Mouse (Mus musculus): ENCODE results near the gene Rad50. TPM values are rescaled to one million over a fixed set of nuclear protein-coding genes. Genes with fewer than 3 reads are reported as not detected.

The Rad50 gene
- polyA plus RNA-seq, 1 experiment from 2014 or later, result 24.9 TPM

DNA sequence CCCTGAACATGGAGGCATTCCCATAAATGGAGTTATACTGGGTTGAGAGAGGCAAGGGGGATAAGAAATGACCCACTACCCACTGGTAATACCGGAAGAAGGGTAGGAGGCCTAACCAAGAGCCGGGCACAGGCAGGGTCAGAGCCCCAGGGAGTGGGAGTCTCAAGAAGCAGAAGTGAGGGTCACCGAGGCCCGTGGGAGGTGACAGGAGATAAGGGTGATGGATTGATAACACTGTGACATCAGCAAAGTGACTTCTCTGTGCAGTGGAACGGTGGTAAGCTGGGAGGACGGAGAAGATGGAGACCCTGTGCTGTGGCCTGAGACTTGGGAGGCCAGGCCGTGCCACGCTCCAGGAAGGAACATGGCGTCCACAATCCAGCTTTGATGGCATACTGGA, 83.5 kb downstream of the Rad50 start:
- no peak for ATAC-seq (ENCODE audit: low FRiP score, low TSS enrichment)
- H3K27ac ChIP-seq (ENCODE audit: low read length), result no peak overlapping the region
- 72% methylated on average over 9 of the region's 9 CpGs for WGBS
- no peak overlapping the region for H3K4me3 ChIP-seq (ENCODE audit: low read length)
- H3K4me1 ChIP-seq (ENCODE audit: insufficient read depth, low read length), result no peaks in the 10 kb centered on the region
- H3K4me2 ChIP-seq (replicated peaks; ENCODE audit: low read depth, low read length), result no peak overlapping the region
- H3K9ac ChIP-seq (replicated peaks; ENCODE audit: low read length), result no peak overlapping the region
- H3K9me3 ChIP-seq (ENCODE audit: low read length), result no peaks in the 10 kb centered on the region
- no peaks in the 10 kb centered on the region for H3K36me3 ChIP-seq (ENCODE audit: insufficient read depth, low read length)
- no peaks in the 10 kb centered on the region for H3K27me3 ChIP-seq (ENCODE audit: insufficient read depth, low read length)

DNA sequence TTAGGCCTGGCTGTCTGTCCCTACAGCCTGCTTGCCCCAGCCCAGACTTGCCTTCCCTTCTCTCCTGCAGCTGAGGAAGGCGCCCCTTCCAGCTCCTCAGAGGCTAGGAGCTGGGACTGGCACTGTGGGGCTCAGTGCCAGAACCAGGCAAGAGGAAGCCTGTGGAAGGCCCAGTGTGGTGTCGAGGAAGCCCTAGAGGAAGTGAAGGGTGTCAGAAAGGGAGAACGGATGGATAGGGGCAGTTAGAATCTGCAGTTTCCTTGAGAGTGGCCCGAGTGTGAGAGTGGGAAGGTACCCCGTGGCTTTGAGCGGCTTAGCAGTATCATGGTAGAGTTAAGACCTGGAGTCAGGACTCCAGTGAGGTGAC, 84.7 kb downstream of the Rad50 start:
- no peak overlapping the region for H3K9ac ChIP-seq (replicated peaks; ENCODE audit: low read length)
- no peaks in the 10 kb centered on the region for H3K9me3 ChIP-seq (ENCODE audit: low read length)
- no peak overlapping the region for H3K27ac ChIP-seq (ENCODE audit: low read length)
- no peaks in the 10 kb centered on the region for H3K4me1 ChIP-seq (ENCODE audit: insufficient read depth, low read length)
- WGBS, result 71% methylated on average over 6 of the region's 6 CpGs
- no peak; the same call in 1 of the 2 replicates for ATAC-seq (ENCODE audit: low FRiP score, low TSS enrichment)
- no peaks in the 10 kb centered on the region for H3K27me3 ChIP-seq (ENCODE audit: insufficient read depth, low read length)
- no peak overlapping the region for H3K4me3 ChIP-seq (ENCODE audit: low read length)
- no peak overlapping the region for H3K4me2 ChIP-seq (replicated peaks; ENCODE audit: low read depth, low read length)
- no peaks in the 10 kb centered on the region for H3K36me3 ChIP-seq (ENCODE audit: insufficient read depth, low read length)

DNA sequence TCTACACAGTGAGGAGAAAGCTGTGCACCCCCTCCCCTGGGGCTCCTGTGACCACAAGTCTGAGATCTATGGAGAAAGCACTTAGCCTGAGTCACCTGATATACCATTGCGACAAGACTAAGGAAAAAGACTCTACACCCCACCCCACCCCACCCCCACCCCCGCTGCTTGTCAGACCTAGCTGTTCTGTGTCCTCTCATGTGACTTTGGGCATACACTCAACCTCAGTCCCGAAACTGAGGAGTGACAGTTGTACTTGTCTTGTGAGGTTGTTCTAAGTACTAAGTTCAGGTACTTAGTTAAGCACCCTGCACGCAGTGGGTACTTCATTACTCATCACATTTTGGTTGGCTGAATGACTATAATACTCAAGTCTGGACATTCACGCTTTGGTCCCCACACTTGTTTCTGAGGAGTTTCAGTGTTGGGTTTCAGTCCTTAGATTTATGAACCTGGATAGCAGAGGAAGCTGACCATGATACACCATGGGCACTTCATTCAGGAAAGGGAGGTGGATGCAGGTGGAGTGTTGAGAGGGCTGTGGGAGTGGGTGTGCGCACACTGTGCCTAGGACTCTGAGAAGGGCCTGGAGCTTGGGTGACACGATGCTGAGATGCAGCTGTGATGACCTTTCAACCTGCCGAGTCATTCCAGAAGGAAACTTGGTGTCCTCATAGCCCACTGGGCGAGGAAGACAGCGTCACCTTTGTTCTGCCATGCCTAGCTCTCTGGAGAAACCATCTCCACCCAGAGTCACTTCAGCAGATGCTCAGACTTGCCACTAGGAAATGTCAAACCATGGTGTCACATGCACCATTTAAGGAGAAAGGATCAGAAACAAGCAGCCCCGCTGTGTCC, 85.3 kb downstream of the Rad50 start:
- Histone ChIP-seq H3K4me1 (ENCODE audit: insufficient read depth, low read length) (no peaks in the 10 kb centered on the region), H3K9me3 (ENCODE audit: low read length) (no peaks in the 10 kb centered on the region), H3K9ac (replicated peaks; ENCODE audit: low read length) (no peak overlapping the region), H3K36me3 (ENCODE audit: insufficient read depth, low read length) (no peaks in the 10 kb centered on the region), H3K27ac (ENCODE audit: low read length) (no peak overlapping the region), H3K4me2 (replicated peaks; ENCODE audit: low read depth, low read length) (no peak overlapping the region), H3K4me3 (ENCODE audit: low read length) (no peak overlapping the region), H3K27me3 (ENCODE audit: insufficient read depth, low read length) (no peaks in the 10 kb centered on the region)
- WGBS, result 73% methylated on average over 11 of the region's 11 CpGs
- ATAC-seq (ENCODE audit: low FRiP score, low TSS enrichment), result no peak

DNA sequence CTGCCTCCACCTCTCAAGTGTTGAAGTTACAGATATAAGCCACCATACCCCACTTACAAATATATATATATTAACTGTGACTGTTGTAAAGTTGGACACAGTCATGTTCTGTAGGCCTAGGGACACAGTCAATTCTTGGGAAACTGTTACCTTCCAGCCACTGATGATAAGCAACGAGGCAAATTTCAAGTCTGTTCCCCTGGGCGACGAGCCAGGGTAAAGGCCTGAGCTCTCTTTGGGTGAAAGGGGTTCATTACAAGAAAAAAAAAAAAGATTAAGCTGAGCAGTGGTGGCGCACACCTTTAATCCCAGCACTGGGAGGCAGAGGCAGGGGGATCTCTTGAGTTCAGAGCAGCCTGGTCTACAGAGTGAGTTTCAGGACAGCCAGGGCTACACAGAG, 87.0 kb downstream of the Rad50 start:
- no peaks in the 10 kb centered on the region for H3K36me3 ChIP-seq (ENCODE audit: insufficient read depth, low read length)
- H3K27ac ChIP-seq (ENCODE audit: low read length), result no peak overlapping the region
- no peaks in the 10 kb centered on the region for H3K9me3 ChIP-seq (ENCODE audit: low read length)
- H3K27me3 ChIP-seq (ENCODE audit: insufficient read depth, low read length), result no peaks in the 10 kb centered on the region
- no peak overlapping the region for H3K9ac ChIP-seq (replicated peaks; ENCODE audit: low read length)
- H3K4me1 ChIP-seq (ENCODE audit: insufficient read depth, low read length), result no peaks in the 10 kb centered on the region
- 83% methylated on average over 4 of the region's 4 CpGs for WGBS
- no peak for ATAC-seq (ENCODE audit: low FRiP score, low TSS enrichment)
- no peak overlapping the region for H3K4me2 ChIP-seq (replicated peaks; ENCODE audit: low read depth, low read length)
- no peak overlapping the region for H3K4me3 ChIP-seq (ENCODE audit: low read length)

DNA sequence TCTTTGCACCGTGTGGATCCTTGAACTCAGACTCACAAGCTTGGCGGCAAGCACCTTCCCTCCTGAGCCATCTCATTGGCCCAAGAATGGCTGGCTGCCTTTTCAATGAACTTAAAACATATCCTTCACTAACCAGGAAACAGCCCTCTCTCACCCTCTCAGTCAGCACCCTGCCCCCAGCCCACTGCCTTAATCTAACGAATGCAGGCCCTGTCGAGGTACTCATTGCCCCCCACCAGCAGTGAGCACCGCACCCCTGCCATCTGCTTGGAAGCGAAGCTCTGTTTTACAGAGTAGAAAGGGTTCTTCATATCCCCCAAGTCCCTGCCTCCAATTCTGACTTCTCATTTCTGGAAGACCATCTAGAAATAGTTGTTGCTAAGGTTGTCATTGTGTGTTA, 87.7 kb downstream of the Rad50 start:
- no peak overlapping the region for H3K9ac ChIP-seq (replicated peaks; ENCODE audit: low read length)
- H3K4me3 ChIP-seq (ENCODE audit: low read length), result no peak overlapping the region
- 73% methylated on average over 6 of the region's 6 CpGs for WGBS
- H3K4me2 ChIP-seq (replicated peaks; ENCODE audit: low read depth, low read length), result no peak overlapping the region
- H3K27me3 ChIP-seq (ENCODE audit: insufficient read depth, low read length), result no peaks in the 10 kb centered on the region
- H3K4me1 ChIP-seq (ENCODE audit: insufficient read depth, low read length), result no peaks in the 10 kb centered on the region
- no peak overlapping the region for H3K27ac ChIP-seq (ENCODE audit: low read length)
- no peaks in the 10 kb centered on the region for H3K36me3 ChIP-seq (ENCODE audit: insufficient read depth, low read length)
- no peak for ATAC-seq (ENCODE audit: low FRiP score, low TSS enrichment)
- no peaks in the 10 kb centered on the region for H3K9me3 ChIP-seq (ENCODE audit: low read length)

DNA sequence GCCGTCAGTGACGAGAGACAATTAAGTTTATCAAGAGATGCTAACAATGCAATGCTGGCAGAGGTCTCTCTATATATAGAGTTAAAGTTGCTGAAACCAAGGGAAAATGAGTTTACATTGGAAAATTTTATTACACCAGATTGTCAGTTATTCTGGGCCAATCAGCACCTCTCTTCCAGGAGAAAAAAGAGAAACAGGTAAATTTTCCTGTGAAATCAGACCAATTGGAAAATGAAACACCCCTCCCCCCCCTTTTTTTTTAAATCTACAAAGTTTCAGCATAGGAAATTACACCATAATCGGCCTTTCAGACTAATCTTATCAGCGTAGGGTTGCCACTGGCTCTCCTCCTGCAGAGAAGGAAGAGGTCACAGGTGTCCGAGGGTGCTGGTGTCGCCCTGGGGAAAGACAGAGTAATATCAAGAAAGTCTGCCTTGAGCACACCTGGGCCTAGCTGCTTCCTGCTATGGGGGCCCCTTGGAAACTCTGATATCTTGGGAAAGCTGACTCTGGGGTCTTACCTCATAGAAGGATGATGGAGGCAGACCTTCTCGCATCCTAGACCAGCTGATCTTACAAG, 88.4 kb downstream of the Rad50 start, which contains the start of gene Il4:
Gene Il4 (minus strand): TSS at position 51 of the 580 bp plus-strand sequence.
- H3K36me3 ChIP-seq (ENCODE audit: insufficient read depth, low read length), result no peaks in the 10 kb centered on the region
- H3K4me2 ChIP-seq (replicated peaks; ENCODE audit: low read depth, low read length), result no peak within 1 kb of the TSS
- WGBS, result 85% methylated on average over 7 of the region's 7 CpGs
- no peak for ATAC-seq (ENCODE audit: low FRiP score, low TSS enrichment)
- H3K27me3 ChIP-seq (ENCODE audit: insufficient read depth, low read length), result no peaks in the 10 kb centered on the region
- no peak within 1 kb of the TSS for H3K27ac ChIP-seq (ENCODE audit: low read length)
- no peak within 1 kb of the TSS for H3K9ac ChIP-seq (replicated peaks; ENCODE audit: low read length)
- no peaks in the 10 kb centered on the region for H3K9me3 ChIP-seq (ENCODE audit: low read length)
- H3K4me3 ChIP-seq (ENCODE audit: low read length), result no peak within 1 kb of the TSS
- no peaks in the 10 kb centered on the region for H3K4me1 ChIP-seq (ENCODE audit: insufficient read depth, low read length)

DNA sequence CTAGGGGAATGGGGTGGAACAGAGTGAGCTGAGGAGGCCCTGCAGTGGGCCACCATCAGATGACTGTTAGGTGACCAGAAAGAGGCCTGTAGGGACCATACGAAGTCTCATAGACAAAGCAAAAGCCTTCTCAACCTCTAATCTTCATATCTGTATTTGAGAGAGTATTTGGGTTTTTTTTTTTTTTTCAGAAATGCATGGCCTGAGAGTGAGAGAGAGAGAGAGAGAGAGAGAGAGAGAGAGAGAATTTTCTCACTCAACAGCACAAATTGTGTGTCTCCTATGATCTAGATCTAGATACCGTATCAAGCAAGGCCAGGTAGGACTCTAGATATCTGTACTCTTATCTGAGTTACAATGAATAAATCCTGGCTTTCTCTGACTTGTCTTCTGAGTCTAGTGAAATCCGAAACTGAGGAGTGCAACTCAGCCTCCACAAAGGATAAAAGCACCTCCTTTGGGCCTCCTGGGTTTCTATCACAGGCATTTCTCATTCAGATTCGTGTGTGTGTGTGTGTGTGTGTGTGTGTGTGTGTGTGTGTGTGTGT, 89.5 kb downstream of the Rad50 start:
- H3K9me3 ChIP-seq (ENCODE audit: low read length), result no peaks in the 10 kb centered on the region
- no peak overlapping the region for H3K27ac ChIP-seq (ENCODE audit: low read length)
- no peaks in the 10 kb centered on the region for H3K4me1 ChIP-seq (ENCODE audit: insufficient read depth, low read length)
- no peaks in the 10 kb centered on the region for H3K36me3 ChIP-seq (ENCODE audit: insufficient read depth, low read length)
- 56% methylated on average over 4 of the region's 4 CpGs for WGBS
- no peak overlapping the region for H3K4me3 ChIP-seq (ENCODE audit: low read length)
- H3K9ac ChIP-seq (replicated peaks; ENCODE audit: low read length), result no peak overlapping the region
- no peaks in the 10 kb centered on the region for H3K27me3 ChIP-seq (ENCODE audit: insufficient read depth, low read length)
- no peak for ATAC-seq (ENCODE audit: low FRiP score, low TSS enrichment)
- no peak overlapping the region for H3K4me2 ChIP-seq (replicated peaks; ENCODE audit: low read depth, low read length)

DNA sequence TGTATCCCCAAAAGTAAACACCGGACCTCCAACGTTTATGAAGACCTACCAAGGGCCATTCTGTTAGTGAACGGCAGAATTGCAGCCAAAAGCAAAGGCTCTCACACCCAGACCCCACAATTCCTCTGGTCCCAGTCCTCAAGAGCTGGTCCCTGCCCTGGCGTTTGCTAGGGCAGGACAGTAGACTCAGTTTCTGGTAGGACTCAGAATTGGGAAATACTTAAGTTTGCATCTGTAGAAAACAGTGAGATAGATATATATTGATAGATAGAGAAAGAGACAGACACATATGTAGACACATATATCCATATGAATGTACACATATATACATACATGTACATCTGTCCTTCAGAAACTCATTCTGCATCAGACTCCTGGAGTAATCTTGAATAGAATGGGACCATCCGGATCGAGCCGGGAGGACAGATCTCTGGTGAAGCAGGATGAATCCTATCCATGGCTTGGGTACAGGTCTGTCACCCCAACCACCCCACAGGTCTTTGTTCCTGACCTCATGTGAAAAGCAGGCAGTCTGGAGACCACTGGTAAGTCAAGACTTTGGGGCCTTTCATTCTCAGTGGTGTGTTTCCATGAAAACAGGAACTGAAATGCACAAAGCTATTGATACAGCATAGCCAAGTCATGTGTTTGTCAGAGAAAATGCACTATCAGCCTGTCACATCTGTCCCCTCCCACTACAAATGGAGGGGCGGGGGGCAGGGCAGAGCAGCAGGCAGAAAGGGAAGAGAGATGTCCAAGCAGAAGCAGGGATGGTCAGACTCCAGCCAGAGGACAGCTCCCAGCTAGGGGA, 90.2 kb downstream of the Rad50 start:
- no peaks in the 10 kb centered on the region for H3K4me1 ChIP-seq (ENCODE audit: insufficient read depth, low read length)

DNA sequence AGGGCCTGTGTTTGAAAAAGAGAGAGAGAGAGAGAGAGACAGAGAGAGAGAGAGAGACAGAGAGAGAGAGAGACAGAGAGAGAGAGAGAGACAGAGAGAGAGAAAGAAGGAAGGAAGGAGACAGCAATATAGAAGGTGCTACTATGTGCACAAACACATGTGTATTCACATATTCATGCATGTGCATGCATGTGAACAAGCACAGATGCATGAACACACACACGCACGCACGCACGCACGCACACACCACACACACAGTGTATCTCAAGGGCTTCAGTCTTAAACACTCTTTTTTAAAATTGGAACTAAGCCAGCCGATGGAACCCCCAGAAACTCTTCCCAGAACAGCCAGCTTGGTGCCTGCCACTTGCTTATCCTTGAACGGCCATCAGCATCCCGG, 91.5 kb downstream of the Rad50 start:
- H3K36me3 ChIP-seq (ENCODE audit: insufficient read depth, low read length), result no peaks in the 10 kb centered on the region
- no peak overlapping the region for H3K4me2 ChIP-seq (replicated peaks; ENCODE audit: low read depth, low read length)
- ATAC-seq (ENCODE audit: low FRiP score, low TSS enrichment), result no peak
- H3K9ac ChIP-seq (replicated peaks; ENCODE audit: low read length), result no peak overlapping the region
- 95% methylated on average over 8 of the region's 8 CpGs for WGBS
- H3K4me3 ChIP-seq (ENCODE audit: low read length), result no peak overlapping the region
- H3K27ac ChIP-seq (ENCODE audit: low read length), result no peak overlapping the region
- no peaks in the 10 kb centered on the region for H3K27me3 ChIP-seq (ENCODE audit: insufficient read depth, low read length)
- H3K9me3 ChIP-seq (ENCODE audit: low read length), result no peaks in the 10 kb centered on the region
- H3K4me1 ChIP-seq (ENCODE audit: insufficient read depth, low read length), result no peaks in the 10 kb centered on the region

More for the DNA sequence above, 90.2 kb downstream of the Rad50 start:
- 78% methylated on average over 8 of the region's 8 CpGs for WGBS
- Histone ChIP-seq H3K27me3 (ENCODE audit: insufficient read depth, low read length) (no peaks in the 10 kb centered on the region), H3K9me3 (ENCODE audit: low read length) (no peaks in the 10 kb centered on the region), H3K36me3 (ENCODE audit: insufficient read depth, low read length) (no peaks in the 10 kb centered on the region), H3K4me2 (replicated peaks; ENCODE audit: low read depth, low read length) (no peak overlapping the region), H3K9ac (replicated peaks; ENCODE audit: low read length) (no peak overlapping the region), H3K27ac (ENCODE audit: low read length) (no peak overlapping the region), H3K4me3 (ENCODE audit: low read length) (no peak overlapping the region)
- no peak for ATAC-seq (ENCODE audit: low FRiP score, low TSS enrichment)
